Mouse (Mus musculus): ENCODE measurements around the gene Set.
"Not testable (repeated sequence)": the region's sequence is repeated elsewhere in the genome, so short reads cannot be mapped to it uniquely, and the experiment has no call there.

Set gene

DNA sequence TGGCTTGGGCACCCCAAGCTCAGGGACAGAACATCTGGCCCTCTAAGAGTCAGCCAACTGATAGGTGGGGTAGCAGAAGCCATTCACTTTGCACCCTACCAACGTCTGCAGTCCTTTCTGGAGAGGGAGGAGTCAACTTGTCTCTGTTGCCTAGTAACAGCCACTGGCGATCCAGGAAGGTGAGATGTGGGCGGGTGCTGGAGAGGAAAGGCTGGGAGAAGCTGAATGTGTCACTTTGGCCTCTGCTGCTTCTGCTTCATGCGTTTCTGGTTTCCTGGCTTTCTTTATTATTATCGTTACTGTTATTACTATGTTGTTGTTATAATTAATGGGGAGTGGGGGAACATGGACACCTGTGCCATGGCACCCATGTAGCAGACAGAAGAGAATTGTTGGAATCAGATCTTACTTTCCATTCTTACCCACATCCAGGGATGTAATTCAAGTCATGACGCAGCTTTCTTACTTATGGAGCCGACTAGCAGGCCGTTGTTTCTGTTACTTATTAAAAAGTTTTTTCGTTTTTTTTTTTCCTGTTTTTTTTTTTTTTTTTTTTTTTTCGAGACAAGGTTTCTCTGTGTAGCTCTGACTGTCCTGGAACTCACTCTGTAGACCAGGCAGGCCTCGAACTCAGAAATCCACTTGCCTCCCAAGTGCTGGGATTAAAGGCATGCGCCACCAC, at the start of gene Set:
TSS of gene Set (plus strand) at position 156 of the 682 bp plus-strand sequence.
- no peak for DNase-seq

DNA sequence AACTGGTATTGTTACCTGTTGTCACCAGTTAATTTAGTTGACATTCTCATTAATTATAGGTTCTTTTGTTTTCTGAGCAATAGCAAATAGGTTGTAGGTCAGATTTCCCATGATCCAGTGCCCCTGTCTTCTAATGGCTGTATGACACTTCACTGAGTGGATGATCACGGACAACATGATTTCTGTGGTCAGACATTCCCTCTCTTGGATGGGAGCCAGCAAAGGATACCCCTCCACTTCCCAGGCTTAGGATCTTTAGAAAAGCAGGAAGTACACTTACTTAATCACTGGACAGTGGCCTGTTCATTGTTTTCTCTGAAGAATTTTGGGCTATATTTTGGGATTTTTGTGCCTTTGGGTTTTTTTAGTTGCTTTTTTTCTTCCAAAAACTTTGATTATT, 48.1 kb upstream of the Set start:
- no peak for DNase-seq

DNA sequence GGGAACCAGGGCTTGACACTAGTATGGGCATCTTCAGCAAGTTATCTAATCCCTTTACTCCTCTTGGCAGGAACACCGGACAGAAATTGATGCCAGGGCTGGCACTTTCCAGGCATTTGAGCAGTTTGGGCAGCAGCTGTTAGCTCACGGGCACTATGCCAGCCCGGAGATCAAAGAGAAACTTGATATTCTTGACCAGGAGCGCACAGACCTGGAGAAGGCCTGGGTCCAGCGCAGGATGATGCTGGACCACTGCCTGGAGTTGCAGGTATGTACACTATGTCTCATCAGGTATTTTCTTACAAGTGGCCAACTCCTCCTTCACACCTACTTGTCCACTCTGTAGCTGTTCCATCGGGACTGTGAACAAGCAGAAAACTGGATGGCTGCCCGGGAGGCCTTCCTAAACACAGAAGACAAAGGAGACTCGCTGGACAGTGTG, 46.3 kb upstream of the Set start:
- DNase-seq: peak; percentile 56 to 72

DNA sequence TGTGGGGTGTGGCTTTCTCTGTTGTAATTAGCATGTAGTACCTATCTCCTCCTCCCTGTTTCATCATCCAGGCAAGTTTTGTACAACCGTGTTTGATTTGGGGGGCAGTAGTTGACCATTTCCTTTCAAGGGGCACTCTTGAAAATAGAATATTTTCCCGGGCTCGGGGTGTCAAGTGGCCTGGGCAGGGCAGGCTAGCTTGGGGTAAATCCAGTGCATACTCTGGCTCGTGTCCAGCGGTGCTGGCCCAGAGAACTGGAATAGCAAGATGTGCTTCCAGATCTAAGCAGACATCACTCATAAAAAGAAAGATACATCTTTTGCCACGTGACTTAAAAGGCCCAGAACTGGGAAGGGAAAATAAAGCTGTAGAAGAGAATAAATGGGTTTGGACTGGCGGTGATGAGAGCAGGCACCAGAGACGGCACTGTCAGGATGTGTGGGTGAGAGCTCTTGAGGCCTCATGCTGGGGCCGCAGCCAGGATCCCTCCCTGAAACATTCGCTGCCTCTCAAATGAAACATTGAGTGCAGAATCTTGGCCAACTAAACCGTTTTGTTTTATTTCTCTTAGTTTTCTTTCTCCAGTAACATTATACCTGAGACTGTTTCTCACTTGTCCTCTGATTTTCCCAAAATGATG, 42.7 kb upstream of the Set start:
- DNase-seq: peak; percentile 80 to 87

DNA sequence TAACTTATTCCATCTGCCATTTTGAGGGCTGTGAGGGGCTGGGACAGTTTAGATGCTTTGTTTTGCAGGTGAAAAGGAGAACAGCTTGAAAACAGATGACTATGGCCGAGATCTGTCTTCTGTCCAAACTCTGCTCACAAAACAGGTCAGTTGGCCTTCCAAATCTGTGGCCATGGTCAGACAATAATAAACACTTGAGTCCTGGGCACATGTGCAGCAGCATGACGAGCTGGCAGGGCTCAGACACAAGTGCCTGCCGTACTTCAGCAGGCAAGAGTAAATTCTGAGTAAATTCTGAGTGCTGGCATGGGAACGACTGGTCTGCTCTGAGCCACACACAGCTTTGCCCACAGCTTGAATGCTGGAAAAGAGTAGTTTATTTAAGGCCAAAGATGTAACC, 31.7 kb upstream of the Set start:
- DNase-seq: peak in 1 of 2 experiments; percentile 13

DNA sequence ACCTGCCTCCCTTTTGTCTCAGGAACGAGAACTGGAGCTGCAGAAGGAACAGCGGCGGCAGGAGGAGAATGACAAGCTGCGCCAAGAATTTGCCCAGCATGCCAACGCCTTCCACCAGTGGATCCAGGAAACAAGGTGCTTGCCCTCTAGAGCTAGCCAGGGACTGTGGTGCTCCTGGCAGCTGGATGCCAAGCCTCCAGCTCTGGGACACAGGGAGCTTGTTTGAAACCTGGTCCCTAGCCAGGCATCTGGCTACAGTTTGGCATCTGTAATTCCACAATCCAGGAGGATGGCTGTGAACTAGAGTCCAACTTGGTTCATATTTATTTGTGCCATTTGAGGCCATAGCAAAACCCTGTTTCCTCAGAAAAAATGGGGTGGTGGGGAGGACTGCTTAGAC, 30.2 kb upstream of the Set start:
- DNase-seq: no peak

DNA sequence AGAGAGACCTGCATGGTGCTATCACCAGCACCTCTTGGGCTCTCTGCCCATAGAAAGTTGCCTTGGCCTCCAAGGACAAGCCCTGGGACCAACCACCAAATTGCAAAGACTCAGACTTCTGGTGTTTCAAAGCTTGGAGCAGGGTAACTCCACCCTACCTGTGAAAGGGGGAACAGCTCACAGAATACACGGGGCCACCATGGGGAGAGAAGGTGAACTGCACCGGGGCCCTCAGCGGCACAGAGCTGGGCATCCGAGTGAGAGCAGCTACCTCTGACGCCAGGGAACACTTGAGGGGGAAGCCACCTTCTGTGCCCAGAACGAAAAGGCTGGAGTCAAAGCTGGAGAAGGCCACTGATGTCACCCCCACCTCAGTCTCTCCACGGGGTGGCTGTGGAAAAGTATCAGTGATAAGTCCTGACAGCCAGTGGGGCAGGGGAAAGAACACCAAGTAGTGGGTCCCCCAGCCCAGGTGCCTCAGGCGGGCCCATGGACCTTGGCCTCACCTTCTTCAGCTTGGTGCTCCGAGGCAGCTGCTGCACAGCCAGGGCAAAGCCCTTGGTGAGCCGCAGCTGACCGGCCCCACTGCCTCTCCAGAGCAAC, 24.8 kb upstream of the Set start:
- DNase-seq: no peak

DNA sequence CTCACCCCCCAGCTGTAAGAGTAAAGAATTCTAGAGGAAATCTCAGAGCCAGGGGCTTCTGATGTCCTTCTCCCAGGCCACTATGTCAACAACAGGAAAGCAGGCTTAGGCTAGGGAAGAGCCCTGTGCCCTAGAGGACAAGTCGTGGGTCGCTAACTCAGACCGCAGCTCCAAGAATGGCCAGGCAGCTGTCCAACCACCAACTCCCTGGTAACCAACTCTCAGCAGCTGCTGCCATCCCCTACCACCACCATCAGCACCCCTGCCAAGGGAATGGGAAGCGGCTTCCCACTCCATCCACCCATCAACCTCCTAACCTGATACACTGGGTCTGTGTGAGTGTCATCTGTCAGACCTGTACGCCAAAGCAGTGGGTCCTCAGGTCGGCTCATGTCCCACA, 24.2 kb upstream of the Set start:
- DNase-seq: no peak

DNA sequence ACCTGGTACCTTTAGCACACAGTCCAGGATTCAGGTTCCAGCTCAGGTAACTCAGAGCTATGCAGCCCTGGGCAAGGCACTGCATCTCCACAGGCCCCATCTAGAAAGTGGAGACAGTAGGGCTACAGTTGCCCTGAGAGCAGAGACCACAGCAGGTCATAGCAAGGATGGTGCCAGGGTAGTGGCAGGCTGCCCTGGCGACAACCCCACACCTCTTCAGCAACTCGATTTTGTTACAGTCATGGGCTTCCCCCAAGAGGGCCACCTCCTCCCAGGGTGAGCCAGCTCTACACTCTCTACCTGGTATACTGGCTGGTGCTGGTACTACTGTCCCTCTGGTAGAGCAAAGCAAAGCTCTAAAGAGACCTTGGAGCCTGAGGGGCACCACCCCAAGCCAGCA, 19.4 kb upstream of the Set start:
- no peak for DNase-seq

DNA sequence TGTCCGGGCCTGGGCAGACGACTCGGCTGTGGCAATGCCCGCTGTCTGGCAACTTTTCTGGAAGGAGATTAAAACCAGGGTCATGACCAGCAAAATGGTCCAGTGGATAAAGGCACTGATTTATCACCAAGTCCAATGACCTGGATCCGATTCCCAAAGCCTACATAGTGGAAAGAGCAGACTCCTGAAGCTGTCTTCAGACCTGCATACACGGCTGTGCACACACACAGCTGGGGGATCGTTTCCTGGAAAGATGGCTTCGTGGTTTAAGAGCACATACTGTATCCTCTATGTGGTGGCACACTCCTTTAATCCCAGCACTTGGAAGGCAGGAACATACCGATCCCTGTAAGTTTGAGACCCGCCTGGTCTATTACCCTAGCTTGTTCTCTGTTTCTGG, 18.8 kb upstream of the Set start:
- no peak for DNase-seq

DNA sequence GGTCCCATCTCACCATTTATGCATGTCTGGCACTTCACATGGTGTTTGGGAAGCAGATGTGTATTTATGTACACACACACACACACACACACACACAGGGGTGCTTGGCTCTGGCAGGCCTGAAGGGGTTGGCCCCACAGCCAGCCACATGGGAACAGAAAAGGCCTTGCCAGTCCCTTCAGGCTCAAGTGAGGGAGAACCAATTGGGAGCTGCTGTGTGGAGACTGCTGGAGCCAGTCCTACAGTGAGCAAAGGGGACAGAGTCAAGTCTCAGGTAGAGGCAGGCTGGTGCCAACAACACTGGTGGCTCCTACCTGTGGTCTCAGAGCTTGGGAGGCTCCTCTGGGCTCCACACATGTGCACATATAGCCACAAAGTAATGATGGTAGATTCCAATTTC, 17.5 kb upstream of the Set start:
- DNase-seq: no peak

DNA sequence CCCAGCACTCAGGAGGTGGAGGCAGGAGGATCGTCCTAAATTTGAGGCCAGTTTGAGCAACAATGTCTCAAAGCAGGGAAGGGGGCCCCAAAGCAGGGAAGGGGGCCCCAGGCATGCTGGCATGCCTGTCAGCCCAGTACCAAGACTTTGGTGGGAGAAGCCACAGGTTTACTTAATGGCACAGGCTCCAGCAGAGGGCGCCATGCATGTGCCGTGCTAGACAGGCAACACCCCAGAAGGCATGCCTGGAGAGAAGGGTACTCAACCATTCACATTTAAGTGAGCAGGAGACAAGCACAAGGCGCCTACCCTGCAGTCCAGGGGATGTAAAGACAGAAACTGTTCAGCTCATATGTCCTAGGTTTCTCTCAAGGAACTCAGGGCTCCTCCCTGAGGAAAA, 14.7 kb upstream of the Set start:
- peak; percentile 71 to 80 for DNase-seq

DNA sequence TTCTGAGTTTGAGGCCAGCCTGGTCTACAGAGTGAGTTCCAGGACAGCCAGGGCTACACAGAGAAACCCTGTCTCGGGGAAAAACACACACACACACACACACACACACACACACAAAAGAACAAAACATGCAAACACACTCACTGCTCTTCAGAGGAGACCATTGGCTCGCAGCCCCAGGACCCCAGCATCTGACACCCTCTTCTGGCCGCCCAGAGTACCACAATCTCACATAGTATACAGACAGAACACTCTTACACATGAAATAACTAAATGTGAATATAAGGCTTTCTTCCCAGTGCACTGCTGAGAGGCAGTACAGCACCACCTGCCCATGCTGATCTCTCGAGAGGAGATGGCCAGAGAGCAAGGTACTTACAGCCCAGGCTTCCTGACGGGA, 12.6 kb upstream of the Set start:
- DNase-seq: no peak

DNA sequence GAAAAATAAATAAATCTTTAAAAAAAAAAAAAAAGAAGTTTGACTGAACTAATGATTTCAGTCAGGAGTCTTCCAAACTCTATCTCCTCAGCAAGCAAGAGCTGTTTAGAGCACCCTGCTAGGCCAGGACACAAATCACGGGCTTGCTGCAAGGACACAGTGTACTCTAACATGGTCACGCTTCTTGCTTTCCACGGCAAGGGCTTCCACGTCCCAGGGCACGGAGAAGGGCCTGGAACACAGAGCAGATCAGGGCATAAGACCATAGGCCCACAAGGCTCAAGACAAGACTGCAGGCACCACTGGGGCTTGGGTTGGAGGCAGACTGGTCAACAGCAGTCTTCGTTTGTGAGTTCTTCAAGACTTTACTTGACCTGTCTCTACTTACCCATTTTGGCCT, 10.1 kb upstream of the Set start:
- DNase-seq: no peak

DNA sequence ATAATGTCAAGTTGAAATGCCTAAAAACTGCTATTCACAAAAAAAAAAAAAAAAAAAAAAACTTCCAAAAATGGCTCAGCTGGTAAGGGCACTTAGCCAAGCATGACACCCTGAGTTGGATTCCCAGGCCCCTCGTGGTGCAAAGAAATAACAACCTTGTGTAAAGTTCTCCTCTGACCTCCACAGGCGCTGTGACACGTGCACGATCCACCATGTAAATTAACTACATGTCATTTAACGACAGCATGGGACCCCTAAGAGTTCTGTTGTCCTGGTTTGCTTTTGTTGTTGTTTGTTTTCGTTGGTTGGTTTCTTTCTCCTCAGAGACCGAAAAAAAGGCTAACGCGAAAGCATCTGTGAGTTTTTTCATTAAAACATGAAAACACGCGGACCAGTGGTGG, 9.1 kb upstream of the Set start:
- DNase-seq: no peak

DNA sequence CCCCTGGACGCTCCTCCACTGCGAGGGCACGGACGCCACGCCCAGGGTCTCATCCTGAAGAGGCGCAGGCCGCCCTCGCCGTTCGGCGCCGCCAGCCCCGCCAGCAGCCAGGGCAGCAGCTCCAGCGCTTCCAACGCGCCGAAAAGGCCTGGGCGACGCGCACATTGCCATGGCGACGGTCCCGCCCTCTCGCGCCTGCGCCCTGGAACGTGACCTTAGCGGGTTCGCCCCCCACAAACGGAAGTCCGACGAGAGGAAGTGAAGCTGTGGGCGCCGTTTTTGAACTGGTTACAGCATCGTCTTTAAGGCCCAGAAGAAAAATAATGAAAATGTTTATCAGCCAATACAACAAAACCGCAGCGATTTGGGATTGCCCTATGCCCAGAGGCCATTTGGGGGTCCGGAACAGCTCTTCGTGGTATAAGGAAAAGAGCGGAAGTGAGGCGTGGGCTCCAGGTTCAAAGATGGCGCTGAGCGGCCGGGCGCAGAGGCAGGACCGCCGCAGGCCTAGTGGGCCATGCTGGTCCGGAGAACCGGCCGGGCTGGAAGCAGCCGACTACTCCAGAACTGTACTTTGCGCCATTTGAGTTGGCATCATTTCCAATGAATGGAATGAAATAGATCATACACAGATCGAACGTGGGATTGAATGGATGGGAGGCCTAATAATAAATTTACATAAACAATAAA, 8.3 kb upstream of the Set start, which contains the start of gene Wdr34:
TSS of gene Wdr34 (minus strand) at position 183 of the 690 bp plus-strand sequence.
- DNase-seq: peak; percentile 97 to 98

DNA sequence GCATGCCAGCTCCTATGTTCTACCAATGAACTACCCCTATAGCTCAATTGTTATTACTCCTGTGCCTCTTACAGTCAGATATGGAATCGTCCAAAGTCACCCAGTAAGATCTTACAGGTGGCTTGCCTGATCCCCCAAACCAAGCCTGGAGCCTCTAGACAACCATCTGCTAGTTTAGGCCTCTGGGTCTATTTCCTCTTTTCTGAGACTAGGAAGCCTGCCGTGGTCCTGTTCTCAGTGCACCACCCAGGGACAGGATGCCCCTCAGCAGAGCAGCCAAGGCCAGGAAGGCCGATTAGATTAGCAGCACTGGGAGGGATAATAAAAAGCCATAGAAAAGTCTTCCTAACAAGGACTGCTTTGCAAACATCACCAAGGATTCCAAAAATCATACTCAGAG, 7.3 kb upstream of the Set start:
- DNase-seq: no peak

DNA sequence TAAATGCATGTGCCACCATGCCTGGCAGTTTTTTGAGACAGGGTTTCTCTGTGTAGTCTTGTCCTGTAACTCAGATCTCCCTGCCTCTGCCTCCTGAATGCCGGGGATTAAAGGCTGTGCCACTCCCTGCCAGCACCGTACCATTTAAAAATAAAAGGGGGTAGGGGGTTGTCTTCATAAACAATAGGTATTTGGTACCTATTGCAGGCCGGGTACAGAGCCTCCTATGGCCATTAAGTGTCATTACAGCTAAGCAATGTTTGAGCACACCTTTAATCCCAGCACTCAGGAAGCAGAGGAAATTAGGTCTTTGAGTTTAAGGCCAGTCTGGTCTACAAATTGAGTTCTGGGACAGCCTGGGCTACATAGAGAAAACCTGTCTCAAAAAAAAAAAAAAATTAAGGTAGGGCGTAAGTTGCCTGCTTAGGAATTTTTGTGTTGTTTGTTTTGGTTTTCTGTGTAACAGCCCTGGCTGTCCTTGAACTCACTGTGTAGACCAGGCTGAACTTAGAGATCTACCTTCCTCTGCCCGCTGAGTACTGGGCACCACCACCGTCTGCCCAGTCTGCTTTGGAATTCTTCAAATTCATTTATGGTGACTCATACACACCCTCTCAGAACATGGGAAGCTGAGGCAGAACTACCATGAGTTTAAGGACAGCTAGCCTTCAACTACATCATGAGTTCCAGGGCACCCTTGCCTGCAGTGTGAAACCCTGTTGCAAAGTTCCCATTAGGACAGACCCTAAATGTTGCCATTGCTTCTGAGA, 5.0 kb upstream of the Set start:
- no peak for DNase-seq

DNA sequence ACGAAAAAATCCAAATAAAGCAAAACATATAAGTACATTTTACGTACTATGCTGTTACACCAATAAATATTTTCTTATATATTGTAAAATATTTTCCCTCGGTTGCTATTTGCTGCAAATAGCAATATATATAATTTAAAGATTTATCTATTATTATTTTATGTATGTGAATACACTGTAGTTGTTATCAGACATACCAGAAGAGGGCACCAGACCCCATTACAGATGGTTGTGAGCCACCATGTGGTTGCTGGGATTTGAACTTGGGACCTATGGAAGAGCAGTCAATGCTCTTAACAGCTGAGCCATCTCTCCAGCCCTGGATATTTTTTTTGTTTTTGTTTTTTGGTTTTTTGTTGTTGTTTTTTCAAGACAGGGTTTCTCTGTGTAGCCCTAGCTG, 1.9 kb upstream of the Set start:
- DNase-seq: not testable (repeated sequence)

DNA sequence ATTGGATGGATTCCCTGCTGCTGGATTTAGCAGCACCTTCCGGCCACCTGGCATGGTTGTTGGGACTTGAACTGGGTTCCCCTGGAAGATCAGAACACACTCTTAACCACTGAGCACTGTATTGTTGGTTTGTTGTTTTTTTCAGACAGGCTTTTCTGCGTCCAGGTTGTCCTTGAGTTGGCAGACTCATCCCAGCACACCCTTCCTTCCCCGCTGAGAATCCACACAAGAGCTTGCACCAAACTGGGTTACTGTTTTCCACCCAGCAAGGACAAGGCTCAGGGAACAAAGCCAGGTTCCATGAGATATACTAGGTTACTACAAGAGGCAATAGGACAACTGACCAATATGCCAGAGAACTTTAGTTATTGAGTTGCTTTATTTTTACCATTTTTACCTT, 442 bp upstream of the Set start:
- no peak for DNase-seq

DNA sequence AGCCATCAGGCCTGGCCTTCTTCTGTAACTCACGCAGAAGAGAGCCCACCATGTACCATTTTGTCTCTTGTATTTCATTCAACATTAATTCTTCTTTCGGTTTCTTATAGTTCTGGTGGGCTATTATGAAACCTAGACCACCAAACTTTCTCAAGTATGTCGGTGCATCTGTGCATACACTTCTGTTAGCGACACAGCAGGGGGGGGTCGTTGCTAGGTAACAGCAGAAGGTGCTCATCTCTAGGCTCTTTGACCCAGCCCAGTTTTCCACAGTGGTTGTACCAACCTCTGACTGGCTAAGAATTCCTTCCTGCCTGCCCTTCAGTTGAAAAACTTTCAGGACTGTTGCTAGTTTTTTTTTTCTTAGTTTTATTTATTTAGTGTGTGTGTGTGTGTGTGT, 1.2 kb downstream of the Set start:
- DNase-seq: no peak

DNA sequence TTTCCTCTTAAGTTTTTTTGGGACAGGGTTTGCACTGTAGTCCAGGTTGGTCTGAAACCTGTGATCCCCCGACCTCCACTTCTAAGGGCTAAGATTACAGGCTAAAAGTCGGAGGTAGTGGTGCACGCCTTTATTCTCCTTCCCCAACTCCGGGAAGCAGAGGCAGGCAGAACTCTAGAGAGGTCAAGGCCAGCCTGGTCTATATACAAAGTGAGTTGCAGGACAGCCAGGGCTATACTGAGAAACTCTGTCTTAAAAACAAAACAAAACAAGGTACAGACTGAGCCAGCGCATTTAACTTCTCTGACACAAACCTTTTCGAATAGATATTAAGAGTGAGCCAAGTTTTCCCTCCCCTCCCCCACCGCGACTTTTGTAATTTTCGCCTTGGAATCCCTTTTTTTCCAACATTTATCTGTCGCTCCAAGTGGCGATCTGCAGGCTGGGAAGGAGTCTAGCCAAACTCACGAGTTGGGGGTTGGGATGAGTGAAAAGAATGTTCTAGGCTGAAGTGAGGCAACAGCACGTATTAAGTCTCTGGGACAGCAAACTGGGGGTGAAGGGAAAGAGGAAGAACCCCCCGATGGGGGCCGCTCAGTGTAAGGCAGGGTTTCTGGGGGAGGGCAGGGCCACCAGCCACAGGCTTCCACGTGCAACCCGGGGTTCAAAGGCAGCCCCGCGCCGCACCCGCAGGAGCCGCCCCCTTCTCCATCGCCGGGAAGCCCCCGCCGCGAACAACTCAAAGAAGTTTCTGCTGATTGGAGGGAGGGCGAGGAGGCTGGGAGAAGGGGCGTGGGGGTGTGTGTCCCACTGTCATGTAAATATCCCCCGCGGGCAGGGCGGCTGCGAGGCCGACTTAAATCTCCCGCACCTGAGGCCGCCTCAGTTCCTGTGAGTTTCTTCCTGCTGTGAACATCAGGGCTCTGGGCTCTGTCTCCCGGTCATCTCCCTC, 4.3 kb downstream of the Set start:
- DNase-seq: peak; percentile 37 to 43
